Mouse (Mus musculus) yolk sac, embryonic 10.5 days (tissue): Measurements from ENCODE around the gene Golga5.
"Not testable (repeated sequence)": the region's sequence is repeated elsewhere in the genome, so short reads cannot be mapped to it uniquely, and the experiment has no call there.

Source experiments
- DNase-seq: peaks from one replicate; pipeline ENCODE4 v3.0.0-alpha.2; 2017; ENCODE audit warnings: low spot score

The Golga5 gene

GRCm38 (mm10) chr12:102450437-102450836, 18.5 kb upstream of the Golga5 start:
- no peak for DNase-seq

- no peak for DNase-seq
Observed at GRCm38 (mm10) chr12:102451126-102451851, 17.6 kb upstream of the Golga5 start.

- peak; percentile 63 for DNase-seq
Observed at GRCm38 (mm10) chr12:102453581-102453980, 15.4 kb upstream of the Golga5 start.

DNA sequence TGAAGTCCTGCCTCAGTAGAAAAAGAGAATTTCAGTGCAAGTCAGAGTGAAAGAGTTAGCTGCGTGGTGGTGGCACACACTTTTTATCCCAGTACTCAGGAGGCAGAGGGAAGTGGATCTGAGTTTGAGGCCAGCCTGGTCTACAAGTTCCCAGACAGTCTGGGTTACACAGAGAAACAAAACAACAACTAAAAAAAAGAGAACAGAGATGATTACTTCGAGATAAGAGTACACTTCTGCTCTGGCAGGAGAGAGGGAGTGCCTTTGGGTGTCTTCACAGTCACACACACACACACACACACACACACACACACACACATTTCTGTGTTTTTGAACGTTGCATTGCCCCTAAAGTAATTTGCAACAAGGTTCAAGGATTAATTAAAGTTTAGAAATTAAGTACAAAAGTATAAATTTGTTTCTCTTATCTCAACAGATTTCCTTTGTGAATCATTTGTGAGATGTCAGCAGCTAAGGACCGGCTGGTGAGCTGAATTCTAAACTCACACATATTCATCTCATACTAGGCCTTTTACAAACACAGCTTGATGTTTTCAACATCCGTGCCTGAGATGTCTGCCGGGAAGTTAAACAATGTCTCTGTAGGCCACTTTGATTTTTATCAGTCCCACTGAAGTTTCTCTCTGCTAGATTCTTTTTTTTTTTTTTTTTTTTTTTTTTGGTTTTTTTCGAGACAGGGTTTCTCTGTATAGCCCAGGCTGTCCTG, 12.3 kb upstream of the Golga5 start:
- DNase-seq, result no peak

DNA sequence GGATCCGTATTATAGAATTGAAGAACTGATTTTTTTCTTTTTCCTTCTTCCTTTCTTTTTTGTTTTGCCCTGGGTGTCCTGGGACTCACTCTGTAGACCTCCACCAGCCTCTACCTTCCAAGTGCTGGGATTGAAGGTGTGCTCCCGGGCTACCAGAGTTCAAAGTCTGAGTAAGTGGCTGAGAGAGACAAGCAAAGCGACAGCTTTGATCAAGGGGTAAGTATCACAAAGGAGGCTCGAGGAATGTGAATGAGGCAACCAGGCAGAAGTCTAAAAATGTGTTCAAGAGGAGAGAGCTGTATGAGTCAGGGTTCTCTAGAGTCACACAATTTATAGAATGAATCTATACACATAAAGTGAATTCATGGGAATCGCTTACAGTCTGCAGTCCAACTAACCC, 8.9 kb upstream of the Golga5 start:
- peak; percentile 56 for DNase-seq

- no peak for DNase-seq
Observed at GRCm38 (mm10) chr12:102461177-102461576, 7.8 kb upstream of the Golga5 start.

GRCm38 (mm10) chr12:102464650-102465049, 4.3 kb upstream of the Golga5 start:
- no peak for DNase-seq

GRCm38 (mm10) chr12:102468136-102468535, 799 bp upstream of the Golga5 start:
- no peak for DNase-seq

DNA sequence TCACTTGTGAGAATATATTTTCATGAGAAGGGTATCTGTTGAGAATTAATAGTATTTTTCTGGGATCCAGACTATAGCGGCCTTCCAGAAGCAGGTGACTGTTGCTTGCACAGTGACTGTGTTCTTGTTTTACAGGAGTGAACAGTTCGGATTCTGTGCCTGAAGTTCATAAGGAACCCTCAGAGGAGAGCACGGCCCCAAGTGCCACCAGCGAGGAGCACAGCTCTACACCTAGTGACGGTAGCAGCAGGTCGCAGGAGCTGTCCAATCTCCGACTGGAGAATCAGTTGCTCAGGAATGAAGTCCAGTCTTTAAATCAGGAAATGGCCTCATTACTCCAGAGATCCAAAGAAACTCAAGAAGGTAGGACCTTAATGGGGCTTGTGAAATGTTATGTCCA, 5.5 kb downstream of the Golga5 start:
- DNase-seq, result no peak

DNA sequence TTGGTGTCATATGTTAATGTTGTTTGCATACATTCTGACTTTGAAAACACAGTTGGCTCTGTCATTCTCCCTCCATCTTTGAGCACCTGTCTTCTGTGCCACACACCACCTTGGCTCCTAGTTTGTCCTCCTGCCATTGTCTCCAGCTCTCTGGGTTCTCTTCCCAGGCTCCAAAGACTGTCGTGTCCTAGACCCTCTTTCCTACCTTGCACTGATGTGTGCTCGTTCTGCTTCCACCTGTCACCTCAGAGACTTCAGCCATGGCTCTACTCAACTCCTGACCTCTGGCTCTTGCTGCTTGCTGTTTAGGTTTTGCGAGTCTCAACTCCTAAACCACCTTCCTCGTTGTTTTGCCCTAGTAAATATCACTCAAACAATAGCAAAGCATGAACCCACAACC, 11.5 kb downstream of the Golga5 start:
- DNase-seq, result no peak

GRCm38 (mm10) chr12:102484946-102485345, 16.0 kb downstream of the Golga5 start:
- no peak for DNase-seq

DNA sequence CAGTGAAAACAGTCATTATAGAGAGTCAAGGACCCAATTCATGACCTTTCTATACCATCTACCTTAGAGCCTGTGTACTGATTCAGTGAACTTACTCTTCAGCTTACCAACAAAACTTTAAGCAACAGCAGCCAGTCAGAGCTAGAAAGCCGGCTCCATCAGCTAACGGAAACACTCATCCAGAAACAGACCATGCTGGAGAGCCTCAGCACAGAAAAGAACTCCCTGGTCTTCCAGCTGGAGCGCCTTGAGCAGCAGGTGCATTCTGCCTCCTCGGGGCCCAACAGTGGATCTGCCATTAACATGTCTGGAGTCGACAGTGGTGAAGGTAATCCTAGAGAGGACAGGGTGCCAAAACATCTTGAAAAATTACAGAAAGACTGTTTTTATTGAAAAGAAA, 23.0 kb downstream of the Golga5 start:
- no peak for DNase-seq

DNA sequence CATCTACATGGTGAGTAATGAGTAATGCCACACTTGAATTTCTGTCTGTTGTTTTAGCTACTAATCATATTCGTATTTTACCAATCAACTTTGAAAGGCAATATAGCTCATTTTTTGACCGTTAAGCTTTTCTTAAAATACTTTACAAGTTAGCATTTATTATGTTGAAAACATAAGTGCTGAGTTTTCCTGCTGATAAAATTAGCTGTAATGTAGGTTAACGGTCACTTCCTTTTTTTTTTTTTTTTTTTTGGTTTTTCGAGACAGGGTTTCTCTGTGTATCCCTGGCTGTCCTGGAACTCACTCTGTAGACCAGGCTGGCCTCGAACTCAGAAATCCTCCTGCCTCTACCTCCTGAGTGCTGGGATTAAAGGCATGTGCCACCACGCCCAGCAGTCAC, 26.8 kb downstream of the Golga5 start:
- DNase-seq, result not testable (repeated sequence)

DNA sequence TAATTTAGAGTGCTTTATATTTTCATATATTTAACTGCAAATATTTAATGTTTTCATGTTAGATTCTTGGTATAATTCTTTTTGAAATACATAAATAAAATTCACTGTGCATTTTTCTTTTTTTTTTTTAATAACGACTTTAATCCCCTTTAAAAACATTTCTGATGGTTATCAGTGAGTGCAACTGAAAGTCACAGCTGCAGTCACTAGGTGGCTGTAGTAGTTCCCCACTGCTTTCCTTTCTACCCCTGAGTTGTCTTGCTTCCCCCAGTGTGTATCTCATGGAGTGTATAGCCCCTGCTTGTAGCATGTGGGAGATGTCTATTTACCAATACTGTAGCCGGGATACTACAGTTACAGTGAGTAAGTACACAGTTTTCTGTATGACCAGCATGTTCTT, 29.0 kb downstream of the Golga5 start:
- no peak for DNase-seq

DNA sequence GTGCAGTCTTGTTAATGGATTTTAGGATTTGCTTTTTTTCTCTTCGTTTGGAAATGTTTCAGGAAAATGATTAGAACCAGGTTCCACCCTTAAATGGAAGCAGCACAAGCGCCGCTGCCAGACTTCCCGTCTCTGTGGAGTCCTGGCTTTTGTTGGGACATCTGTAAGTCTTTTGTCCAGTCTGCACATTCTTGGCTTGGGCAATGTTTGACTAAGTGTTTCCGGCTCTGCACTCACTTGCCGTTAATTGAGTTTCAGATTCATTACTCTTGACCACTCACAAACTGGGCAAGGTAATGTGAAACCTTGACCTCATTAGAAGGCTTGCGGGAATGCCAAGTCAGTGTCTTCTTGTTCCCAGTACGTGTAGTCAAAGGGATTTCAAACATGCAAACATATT, 29.8 kb downstream of the Golga5 start:
- DNase-seq, result peak; percentile 75

- no peak for DNase-seq
Observed at GRCm38 (mm10) chr12:102499210-102499609, 30.3 kb downstream of the Golga5 start.

GRCm38 (mm10) chr12:102499723-102500122, 30.8 kb downstream of the Golga5 start:
- DNase-seq, result peak; percentile 75

GRCm38 (mm10) chr12:102501038-102501437, 32.1 kb downstream of the Golga5 start:
- DNase-seq, result no peak

DNA sequence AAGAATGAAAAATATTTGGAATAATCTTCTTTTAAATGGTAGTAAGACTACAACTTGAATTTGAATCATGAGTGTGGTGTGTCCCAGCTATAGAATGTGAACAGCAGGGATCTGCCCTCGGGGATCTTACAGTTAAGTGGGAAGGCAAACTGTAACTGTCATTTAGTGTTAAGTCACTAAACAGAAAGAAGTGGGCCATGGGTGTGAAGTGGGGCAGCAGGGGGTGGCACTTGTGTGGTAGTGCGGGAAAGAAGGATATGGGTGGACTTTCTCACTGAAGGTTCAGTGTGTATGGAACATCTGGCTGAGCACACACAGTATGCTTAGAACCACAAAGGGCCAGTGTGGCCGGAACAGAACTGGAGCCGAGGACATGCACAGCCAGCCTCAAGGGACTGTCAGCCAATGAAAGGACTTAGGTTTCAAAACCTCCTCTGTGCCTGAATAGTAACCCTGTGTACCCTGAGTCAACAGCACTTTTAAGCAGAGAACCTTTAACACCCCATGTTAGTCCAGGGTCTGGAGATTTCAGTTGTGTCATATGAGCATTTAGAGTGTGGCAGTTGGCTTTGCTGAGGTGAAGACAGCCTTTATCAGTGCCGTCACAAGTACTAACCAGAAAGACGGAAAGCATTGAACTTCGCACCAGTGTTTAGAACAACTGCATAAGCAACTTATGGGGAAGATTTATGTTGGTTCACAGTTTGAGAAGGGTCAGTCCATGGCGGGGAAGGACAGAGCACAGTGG, 33.1 kb downstream of the Golga5 start:
- no peak for DNase-seq

GRCm38 (mm10) chr12:102505131-102505713, 36.3 kb downstream of the Golga5 start:
- DNase-seq, result no peak

DNA sequence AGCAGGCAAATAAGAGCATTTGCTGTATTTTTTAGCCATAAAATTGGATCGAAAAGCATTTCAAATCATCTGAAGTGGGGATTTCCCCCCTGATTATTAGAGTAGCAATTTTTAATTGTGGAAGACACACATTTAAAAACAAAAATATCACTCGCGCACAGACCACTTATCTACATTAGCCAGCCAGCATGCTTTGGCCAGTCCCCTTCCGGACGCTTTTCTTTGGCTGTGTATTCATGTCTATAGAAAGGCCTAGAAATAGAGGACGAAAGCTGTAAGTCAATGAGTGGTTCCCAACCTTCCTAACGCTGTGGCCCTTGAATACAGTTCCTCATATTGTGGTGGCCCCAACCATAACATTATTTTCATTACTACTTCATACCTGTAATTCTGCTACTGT, 37.0 kb downstream of the Golga5 start:
- DNase-seq, result no peak

- DNase-seq, result no peak
Observed at GRCm38 (mm10) chr12:102511363-102511762, 42.4 kb downstream of the Golga5 start.

DNA sequence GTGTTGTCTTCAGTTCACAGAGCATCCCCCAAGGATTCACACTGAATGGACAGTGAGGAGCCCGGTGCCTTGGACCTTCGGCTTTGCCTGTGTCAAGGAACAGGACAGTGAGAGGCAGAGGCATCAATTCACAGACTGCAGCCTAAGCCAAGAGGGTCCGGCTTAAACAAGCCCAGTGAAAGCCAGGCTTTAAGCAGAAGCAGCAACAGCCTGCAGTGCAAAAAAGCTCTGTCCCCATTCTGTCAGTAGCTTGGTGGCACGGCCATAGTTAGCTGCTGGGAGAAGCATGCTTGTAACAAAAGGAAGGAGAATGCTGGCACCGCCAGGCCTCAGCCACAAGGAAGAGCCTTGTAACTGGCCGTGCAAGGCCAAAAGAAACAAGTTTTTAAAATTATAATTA, 45.2 kb downstream of the Golga5 start:
- no peak for DNase-seq
